Mouse (Mus musculus) intestine, embryonic 16.5 days (tissue): ENCODE measurements around the gene Ddx5. TPM values are rescaled to one million over a fixed set of nuclear protein-coding genes. Genes with fewer than 3 reads are reported as not detected.
A peak's percentile ranks its signal among the peaks of the same experiment; 100 is the strongest.

Source experiments
- ATAC-seq: fragments of 200-750 bp; cut with Nextera tagmentation; 2 replicates; pipeline ENCODE4 v1.8.0; 2017; ENCODE audit warnings: moderate TSS enrichment, moderate library complexity
- H3K27ac ChIP-seq: fragments of 300-500 bp; sonication (generic); 2 replicates; pipeline ENCODE4 v1.5.1; 2014; ENCODE audit warnings: mild to moderate bottlenecking, low read length
- H3K27me3 ChIP-seq: fragments of 300-500 bp; sonication (generic); replicated peaks from 2 replicates; pipeline ENCODE4 v1.6.1; 2014; ENCODE audit warnings: low read length, control low read depth, mixed read lengths; ENCODE audit not compliant: control insufficient read depth, insufficient read depth
- H3K36me3 ChIP-seq: fragments of 300-500 bp; sonication (generic); 2 replicates; pipeline ENCODE4 v1.6.1; 2014; ENCODE audit warnings: low read length, control low read depth; ENCODE audit not compliant: control insufficient read depth, insufficient read depth
- H3K4me1 ChIP-seq: fragments of 300-500 bp; sonication (generic); 2 replicates; pipeline ENCODE4 v1.6.1; 2014; ENCODE audit warnings: low read length, control low read depth, mixed read lengths; ENCODE audit not compliant: control insufficient read depth, insufficient read depth
- H3K4me2 ChIP-seq: fragments of 300-500 bp; sonication (generic); 2 replicates; pipeline ENCODE4 v1.6.1; 2014; ENCODE audit warnings: low read depth, low read length, control low read depth
- H3K4me3 ChIP-seq: fragments of 300-500 bp; sonication (generic); 2 replicates; pipeline ENCODE4 v1.5.1; 2014; ENCODE audit warnings: mild to moderate bottlenecking, low read length
- H3K9ac ChIP-seq: fragments of 300-500 bp; sonication (generic); 2 replicates; pipeline ENCODE4 v1.6.1; 2014; ENCODE audit warnings: low read depth, low read length
- H3K9me3 ChIP-seq: fragments of 300-500 bp; sonication (generic); 2 replicates; pipeline ENCODE4 v1.6.1; 2016; ENCODE audit warnings: low read length, control low read depth; ENCODE audit not compliant: control insufficient read depth
- WGBS: fragments of 180-500 bp; shearing (Covaris S2); extraction: QIAGEN DNeasy Blood & Tissue Kit; methylation state at CpG from one replicate; pipeline ENCODE4 v1.1.7; 2014; 5-methylcytosine and 5-hydroxymethylcytosine counted together
- polyA plus RNA-seq: library from polyadenylated mRNA; unstranded; fragments of >200 nt; fragmentation: Nextera tagmentation; extraction: Ambion mirVana; gene quantifications from 2 replicates; pipeline ENCODE4 v1.2.1, GENCODE M21; 2015

The Ddx5 gene
- polyA plus RNA-seq, 1 experiment from 2014 or later = 227 TPM

GRCm38 (mm10) chr11:106776960-106777359 is 12.0 kb downstream of the Ddx5 start:
- WGBS = 75% methylated on average over 4 of the region's 4 CpGs
- peak overlapping the region; percentile 25 for H3K4me3 ChIP-seq
- peak; percentile 45 for ATAC-seq
- peak overlapping the region; percentile 27; the same call in 1 of the 2 replicates for H3K4me2 ChIP-seq
- no peaks in the 10 kb centered on the region for H3K9me3 ChIP-seq
- H3K27me3 ChIP-seq = no peaks in the 10 kb centered on the region
- peak overlapping the region; percentile 90 for H3K27ac ChIP-seq
- H3K9ac ChIP-seq = no peak overlapping the region
- H3K36me3 ChIP-seq = peaks cover 13% of the 10 kb centered on the region
- peaks cover 16% of the 10 kb centered on the region; the same call in 1 of the 2 replicates for H3K4me1 ChIP-seq

- Histone ChIP-seq H3K9me3 (no peaks in the 10 kb centered on the region), H3K36me3 (peaks cover 27% of the 10 kb centered on the region), H3K9ac (no peak overlapping the region), H3K27ac (no peak overlapping the region), H3K4me2 (no peak overlapping the region), H3K27me3 (no peaks in the 10 kb centered on the region), H3K4me1 (peaks cover 10% of the 10 kb centered on the region; the same call in 1 of the 2 replicates), H3K4me3 (no peak overlapping the region)
- ATAC-seq = no peak
- WGBS = 93% methylated on average over 9 of the region's 9 CpGs
Measured at GRCm38 (mm10) chr11:106773061-106773460, 15.9 kb downstream of the Ddx5 start.

DNA sequence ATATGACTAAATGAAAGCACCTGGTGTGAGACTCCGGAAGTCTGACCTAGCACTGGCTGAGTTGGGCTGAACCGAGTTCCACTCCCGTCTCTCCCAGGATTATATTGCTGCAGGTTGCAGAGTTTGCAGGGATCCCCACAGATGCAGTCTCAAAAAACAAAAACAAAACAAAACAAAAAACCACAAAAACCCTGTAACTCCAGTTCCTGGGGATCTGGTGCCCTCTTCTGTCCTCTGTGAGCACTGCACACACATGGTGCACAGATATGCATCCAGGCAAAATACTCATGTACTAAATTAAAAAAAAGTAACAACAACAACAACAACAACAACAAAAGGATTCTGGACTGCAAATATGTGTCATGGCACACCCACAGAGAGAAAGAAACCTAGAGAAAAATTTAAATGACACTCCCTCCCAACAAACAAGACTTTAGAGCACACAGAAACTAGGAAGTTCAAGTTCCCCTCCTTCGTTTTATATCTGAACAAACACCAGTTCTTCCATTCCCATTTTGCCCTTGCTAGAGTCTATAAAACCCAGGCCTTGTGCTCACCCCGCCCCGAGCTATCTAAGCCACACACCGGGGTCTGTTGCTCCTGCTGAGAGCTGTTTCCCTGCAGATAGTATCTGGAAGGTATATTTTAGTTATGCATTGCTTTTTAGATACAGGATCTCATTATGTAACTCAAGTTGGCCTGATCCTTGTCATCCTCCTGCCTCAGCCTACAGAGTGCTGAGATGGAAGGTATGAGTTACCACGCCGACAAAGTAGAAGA is 18.6 kb downstream of the Ddx5 start:
- no peaks in the 10 kb centered on the region for H3K27me3 ChIP-seq
- no peaks in the 10 kb centered on the region for H3K4me1 ChIP-seq
- H3K4me3 ChIP-seq = no peak overlapping the region
- H3K27ac ChIP-seq = no peak overlapping the region
- peaks cover 29% of the 10 kb centered on the region for H3K36me3 ChIP-seq
- H3K4me2 ChIP-seq = no peak overlapping the region
- no peak for ATAC-seq
- no peak overlapping the region for H3K9ac ChIP-seq
- H3K9me3 ChIP-seq = no peaks in the 10 kb centered on the region
- WGBS = 88% methylated on average over 9 of the region's 9 CpGs

- Histone ChIP-seq H3K27ac (no peak overlapping the region), H3K9me3 (no peaks in the 10 kb centered on the region), H3K9ac (no peak overlapping the region), H3K4me3 (no peak overlapping the region), H3K4me2 (no peak overlapping the region), H3K4me1 (peaks cover 2% of the 10 kb centered on the region), H3K27me3 (no peaks in the 10 kb centered on the region), H3K36me3 (peaks cover 22% of the 10 kb centered on the region)
- 95% methylated on average over 4 of the region's 4 CpGs for WGBS
- ATAC-seq = no peak
Measured at GRCm38 (mm10) chr11:106767516-106767915, 21.5 kb downstream of the Ddx5 start.

- Histone ChIP-seq H3K9me3 (no peaks in the 10 kb centered on the region), H3K4me3 (no peak overlapping the region), H3K27me3 (no peaks in the 10 kb centered on the region), H3K4me2 (no peak overlapping the region), H3K9ac (no peak overlapping the region), H3K36me3 (peaks cover 22% of the 10 kb centered on the region), H3K27ac (no peak overlapping the region), H3K4me1 (peaks cover 8% of the 10 kb centered on the region)
- WGBS = 91% methylated on average over 4 of the region's 4 CpGs
- ATAC-seq = no peak
Measured at GRCm38 (mm10) chr11:106766611-106767162, 22.3 kb downstream of the Ddx5 start.

GRCm38 (mm10) chr11:106762800-106763185 is 26.2 kb downstream of the Ddx5 start:
- H3K4me1 ChIP-seq = peaks cover 11% of the 10 kb centered on the region
- WGBS = 72% methylated on average over 9 of the region's 9 CpGs
- no peak overlapping the region for H3K4me2 ChIP-seq
- peak; percentile 17; the same call in 1 of the 2 replicates for ATAC-seq
- peaks cover 3% of the 10 kb centered on the region for H3K36me3 ChIP-seq
- no peaks in the 10 kb centered on the region for H3K9me3 ChIP-seq
- H3K4me3 ChIP-seq = no peak overlapping the region
- no peak overlapping the region for H3K9ac ChIP-seq
- no peaks in the 10 kb centered on the region for H3K27me3 ChIP-seq
- H3K27ac ChIP-seq = peak overlapping the region; percentile 53

DNA sequence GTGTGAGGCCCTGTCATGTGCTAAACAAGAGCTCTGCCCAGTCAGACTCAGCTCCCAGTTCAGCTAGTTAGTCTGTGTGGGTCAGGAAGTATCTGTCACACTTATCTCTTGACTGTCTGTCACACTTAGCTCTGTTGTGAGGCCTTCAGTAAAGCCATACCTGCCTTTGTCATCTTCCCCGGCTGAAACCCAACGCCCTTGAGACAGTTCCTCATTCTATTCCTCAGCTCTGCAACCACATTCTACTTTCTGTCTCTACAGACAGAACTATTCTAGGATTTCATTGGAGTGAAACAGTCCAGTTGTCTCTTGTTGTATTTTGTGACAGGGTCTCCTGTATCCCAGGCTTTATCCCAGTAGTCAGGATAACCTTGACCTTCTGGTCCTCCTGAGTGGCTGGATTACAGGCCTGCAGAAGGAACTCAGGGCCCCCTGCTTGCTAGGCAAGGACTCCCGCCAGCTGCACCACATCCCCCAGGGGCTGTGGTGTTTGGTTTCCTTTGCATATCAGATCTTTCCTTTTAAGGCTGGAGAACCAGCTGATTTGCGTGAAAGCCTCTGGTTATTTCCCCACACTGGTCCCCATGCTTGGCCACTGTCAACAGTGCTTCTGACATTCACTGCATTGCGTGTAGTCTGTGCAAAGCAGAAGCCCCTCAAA is 26.7 kb downstream of the Ddx5 start:
- Histone ChIP-seq H3K27me3 (no peaks in the 10 kb centered on the region), H3K4me3 (no peak overlapping the region), H3K36me3 (no peaks in the 10 kb centered on the region; the same call in 1 of the 2 replicates), H3K4me1 (peaks cover 11% of the 10 kb centered on the region), H3K9ac (no peak overlapping the region), H3K4me2 (no peak overlapping the region), H3K9me3 (no peaks in the 10 kb centered on the region), H3K27ac (peak overlapping the region; percentile 53)
- peak; percentile 77 for ATAC-seq
- WGBS = 20% methylated on average over 5 of the region's 5 CpGs

GRCm38 (mm10) chr11:106760511-106760910 is 28.5 kb downstream of the Ddx5 start:
- Histone ChIP-seq H3K36me3 (no peaks in the 10 kb centered on the region), H3K27me3 (no peaks in the 10 kb centered on the region), H3K4me1 (peaks cover 11% of the 10 kb centered on the region), H3K4me3 (no peak overlapping the region), H3K27ac (no peak overlapping the region), H3K4me2 (no peak overlapping the region), H3K9me3 (no peaks in the 10 kb centered on the region), H3K9ac (no peak overlapping the region)
- 88% methylated on average over 5 of the region's 5 CpGs for WGBS
- ATAC-seq = no peak

DNA sequence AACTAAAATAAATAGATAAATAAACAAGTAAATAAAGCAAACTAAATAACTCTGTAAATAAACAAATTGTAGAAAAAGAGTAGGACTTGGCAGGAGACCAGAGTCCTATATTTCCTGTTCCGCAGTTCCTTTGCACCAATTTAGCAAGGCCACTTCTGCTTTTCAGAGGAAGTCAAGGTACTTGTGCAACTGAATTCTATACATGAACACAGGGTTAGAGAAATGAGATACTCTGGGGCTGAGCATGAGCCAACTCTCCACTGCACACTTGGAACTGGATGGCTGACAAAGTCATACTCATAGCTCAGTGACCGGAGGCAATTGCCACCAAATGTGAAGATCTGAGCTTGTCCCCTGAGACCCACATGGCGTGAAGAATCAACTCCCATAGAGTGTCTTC is 30.0 kb downstream of the Ddx5 start:
- Histone ChIP-seq H3K36me3 (no peaks in the 10 kb centered on the region), H3K27ac (no peak overlapping the region), H3K9ac (no peak overlapping the region), H3K9me3 (no peaks in the 10 kb centered on the region), H3K4me1 (peaks cover 11% of the 10 kb centered on the region), H3K27me3 (no peaks in the 10 kb centered on the region), H3K4me2 (no peak overlapping the region), H3K4me3 (no peak overlapping the region)
- ATAC-seq = no peak
- 90% methylated on average over 3 of the region's 3 CpGs for WGBS
